Mouse (Mus musculus) brain, embryonic 14.5 days (tissue): ENCODE measurements around the gene Cidec.

Experiments used
- CTCF ChIP-seq: fragments of 200-500 bp; IDR thresholded peaks from 2 replicates; pipeline ENCODE4 v1.5.1; 2012; ENCODE audit warnings: inconsistent platforms, mild to moderate bottlenecking, moderate library complexity, borderline replicate concordance; ENCODE audit not compliant: insufficient read depth, insufficient read length; ENCODE audit errors: extremely low read depth
- POLR2A ChIP-seq: fragments of 200-500 bp; IDR thresholded peaks from 2 replicates; pipeline ENCODE4 v1.6.1; 2012; ENCODE audit warnings: mild to moderate bottlenecking, inconsistent platforms, borderline replicate concordance; ENCODE audit not compliant: poor library complexity, insufficient read depth, insufficient read length, severe bottlenecking; ENCODE audit errors: extremely low read depth

DNA sequence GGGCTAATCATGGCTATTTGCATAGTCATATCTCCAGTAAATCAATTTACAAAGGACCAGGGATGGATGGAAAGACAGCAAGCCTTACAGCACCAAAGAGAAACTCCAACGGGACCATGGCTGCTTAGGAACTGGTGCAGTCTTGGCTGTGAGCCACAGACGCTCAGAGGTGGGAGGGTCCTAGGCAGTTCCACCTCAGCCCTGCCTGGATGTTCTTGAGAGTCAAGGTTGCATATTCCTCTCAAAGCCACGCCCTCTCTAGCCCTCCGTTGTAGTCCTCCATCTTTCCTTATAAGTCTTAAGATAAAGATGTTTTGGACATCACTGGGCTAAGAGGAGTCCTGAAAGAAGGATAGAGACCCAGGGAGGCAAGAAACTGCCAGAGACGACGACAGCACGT is 28.5 kb upstream of the Cidec start:
- TF ChIP-seq CTCF (no peak), POLR2A (no peak)
